Mouse (Mus musculus) 3T3-L1 (cell line): ENCODE results near the gene Ypel2.
"Not testable (repeated sequence)": the region's sequence is repeated elsewhere in the genome, so short reads cannot be mapped to it uniquely, and the experiment has no call there.

ENCODE experiments used
- DNase-seq: peaks from one replicate; pipeline ENCODE4 v3.0.0-alpha.2; 2015; ENCODE audit warnings: low read depth, low spot score

The Ypel2 gene

DNA sequence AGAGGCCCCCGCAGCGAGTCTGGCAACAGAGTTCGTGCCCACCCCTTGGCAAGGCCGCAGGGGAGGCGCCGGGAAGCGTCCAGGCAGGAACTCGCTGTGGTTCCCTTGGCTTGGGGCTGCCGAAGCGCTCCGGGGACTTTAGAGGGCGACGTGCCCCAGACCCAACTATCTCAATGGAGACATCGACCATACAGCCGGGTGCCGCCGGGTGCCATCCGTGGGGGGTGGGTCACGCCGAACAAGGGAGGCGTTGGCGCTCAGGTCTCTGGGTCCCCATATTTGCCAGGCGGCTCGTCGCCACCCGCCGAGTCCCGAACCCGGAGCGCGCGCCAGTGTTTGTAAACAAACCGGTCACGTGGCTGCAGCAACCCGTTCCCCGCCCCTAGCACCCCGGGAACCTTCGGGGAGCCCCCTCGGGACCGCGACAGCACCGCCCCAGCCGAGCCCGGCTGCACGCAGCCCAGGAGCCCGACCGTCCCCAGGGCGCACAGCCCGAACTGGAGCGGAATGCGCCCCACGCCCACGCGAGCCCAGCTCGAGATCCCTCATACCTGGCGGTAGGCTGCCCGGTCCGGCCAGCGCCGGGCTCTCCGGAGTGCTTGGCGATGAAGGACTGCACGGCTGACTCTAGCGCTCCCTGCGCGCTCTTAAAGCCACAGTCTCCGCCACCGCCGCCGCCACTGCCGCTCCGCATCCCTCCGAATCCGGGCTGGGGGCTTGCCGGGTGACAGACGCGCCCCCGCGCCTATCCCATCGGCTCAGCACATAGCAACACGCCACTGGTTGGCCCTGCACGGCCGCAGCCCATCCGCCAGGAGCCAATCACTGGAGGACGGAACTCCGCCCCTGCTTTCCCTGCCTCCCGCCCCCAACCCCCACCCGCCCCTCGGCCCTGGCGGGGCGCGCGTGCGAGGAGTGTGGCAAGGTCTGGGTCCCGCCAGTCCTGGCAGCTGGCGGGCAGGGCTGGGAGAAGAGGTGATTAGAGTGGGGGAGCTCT, at the start of gene Ypel2:
Gene Ypel2 (minus strand): TSS at position 667 of the 997 bp plus-strand sequence.
- peak; percentile 88 for DNase-seq

DNA sequence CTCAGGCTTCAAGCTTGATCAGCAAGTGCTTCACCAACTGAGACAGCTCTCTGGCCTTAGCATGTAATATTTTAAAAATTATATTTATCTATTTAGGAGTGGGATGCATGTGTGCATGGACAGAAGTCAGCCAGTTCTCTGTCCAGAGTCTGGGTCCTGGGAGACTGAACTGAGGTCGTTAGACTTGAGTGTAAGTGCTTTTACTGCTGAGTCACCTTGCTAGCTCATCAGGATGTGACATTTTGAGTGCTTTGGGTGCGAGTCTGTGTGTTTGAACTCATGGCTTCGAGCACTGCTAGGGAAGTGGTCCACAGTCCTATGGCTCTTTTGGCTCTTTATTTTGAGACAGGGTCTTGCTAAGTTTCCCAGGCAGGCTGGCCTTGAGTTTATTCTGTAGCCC, 49.5 kb upstream of the Ypel2 start:
- no peak for DNase-seq

DNA sequence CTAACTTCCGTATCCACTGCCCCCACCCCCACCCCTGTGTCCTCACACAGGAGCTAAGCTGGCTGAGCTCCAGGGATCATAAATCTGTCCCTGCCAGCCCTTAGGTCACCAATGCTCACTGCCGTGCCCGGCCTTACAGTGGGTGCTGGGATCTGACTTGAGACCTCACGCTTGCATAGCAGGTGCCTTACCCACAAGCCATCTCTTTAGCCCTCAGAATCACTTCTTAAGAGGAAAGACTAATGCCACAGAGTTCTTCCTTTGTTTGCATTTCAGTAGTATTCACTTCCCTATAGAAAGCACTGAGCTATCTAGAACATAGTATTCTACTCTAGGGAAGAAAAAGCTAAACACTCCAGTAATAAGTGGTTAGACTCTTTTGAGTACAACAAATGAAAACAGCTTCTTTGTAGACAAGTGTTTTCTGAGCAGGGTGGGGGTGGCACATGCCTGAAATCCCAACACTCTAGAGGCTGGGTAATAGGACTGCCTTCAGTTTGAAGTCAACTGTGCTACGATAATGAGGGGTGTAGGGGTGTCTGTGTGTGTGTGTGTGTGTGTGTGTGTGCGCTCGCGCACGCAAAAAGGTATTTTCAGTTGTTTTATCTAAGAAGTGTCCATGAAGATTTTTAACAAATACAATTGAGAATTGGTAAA, 45.9 kb upstream of the Ypel2 start:
- DNase-seq, result no peak

DNA sequence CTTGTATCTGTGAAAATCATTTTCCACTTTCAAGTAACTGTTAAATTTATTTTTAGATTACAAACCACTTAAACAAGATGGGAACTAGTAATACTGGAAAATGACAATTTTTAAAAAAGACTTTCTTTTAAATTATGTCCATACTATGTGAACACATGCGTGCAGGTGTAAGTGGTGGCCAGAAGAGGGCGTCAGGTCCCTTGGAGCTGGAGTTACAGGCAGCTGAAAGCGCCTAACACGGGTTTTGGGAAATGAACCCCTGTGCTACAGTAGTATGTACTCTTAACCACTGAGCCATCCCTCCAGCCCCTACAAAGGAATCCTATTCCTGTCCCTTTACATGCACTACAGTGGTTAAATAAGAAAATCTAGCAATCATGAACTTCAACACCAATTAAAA, 42.7 kb upstream of the Ypel2 start:
- DNase-seq, result no peak

DNA sequence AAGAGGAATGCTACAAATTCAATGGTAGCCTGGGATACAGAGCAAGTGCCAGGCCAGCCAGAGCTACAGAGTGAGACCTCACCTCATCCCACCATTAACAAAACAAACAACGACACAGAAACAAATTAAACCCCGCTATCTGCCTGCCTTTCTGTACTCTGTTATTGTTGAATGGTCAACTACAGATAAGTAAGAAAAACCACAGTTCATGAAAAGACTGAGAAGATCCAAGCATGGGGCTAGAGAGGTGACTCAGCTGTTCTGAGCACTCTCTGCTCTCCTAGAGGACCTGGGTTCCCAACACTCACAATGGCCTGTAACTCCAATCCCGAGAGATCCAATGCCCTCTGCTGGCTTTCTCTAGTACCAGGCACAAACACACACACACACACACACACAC, 34.7 kb upstream of the Ypel2 start:
- DNase-seq, result no peak

DNA sequence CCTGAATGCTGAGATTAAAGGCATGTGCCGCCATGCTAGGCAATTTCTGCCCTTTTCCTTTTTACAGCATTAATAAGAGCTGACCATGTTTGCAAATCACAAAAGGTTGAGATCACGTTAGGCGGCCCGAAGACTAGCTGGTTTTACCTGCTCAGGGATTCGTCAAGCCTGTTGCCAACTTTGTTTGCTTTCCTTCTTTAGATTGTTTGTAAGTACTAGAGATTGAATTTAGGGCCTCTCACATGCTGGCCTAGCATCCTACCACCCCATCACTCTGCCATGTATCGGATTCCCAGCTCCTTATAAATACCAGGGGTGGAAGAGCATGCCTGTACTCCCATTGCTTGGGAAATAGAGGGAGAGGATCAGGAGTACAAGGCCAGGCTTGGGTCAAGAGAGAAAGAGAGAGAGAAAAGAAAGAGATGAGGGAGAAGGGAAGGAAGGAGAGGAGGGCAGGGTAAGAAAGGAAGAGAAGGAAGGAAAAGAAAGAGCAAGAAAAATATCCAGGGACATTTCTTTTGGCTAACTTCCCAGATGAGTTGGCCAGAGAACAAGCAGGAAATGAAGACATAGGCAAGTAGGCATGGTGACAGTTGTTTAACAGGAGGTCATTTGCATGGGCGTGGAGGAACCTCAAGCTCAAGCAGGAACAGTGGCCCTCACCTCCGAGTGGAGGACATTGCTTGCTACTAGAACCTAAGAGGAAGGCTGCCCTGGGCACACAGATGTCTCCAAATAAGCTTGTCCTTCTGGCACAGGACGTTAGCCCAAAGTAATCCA, 32.8 kb upstream of the Ypel2 start:
- peak; percentile 72 for DNase-seq

DNA sequence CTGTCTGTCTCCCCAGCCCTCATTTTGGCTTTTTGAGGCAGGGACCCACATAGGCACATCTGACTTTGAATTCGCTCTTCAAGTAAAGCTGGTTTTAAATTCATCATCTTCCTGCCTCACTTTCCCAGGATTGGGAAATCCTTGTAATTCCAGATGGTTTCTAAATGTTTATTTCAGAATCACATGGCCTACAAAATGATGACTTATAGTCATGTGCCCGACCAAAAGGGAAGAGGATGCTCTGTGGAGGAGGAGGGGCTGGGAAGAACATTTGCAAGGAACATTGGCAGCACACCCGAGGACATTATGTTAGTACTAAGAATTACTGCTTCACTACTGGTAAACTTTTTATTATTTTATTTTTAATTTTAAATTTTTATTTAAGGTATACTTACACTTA, 31.8 kb upstream of the Ypel2 start:
- DNase-seq, result peak; percentile 86

DNA sequence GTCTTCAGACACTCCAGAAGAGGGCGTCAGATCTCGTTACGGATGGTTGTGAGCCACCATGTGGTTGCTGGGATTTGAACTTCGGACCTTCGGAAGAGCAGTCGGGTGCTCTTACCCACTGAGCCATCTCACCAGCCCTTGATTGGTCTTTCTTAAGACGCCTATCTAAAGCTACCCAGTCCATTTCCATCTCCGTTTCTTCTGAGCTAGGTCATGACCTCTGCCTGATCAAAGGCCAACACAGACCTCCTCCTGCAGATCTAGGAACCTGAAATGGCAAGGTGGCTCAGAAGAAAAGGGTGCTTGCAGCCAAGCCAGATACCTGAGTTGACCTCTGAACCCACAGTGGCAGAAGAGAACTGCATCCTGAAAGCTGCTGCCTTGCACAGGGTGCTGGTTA, 29.7 kb upstream of the Ypel2 start:
- not testable (repeated sequence) for DNase-seq

DNA sequence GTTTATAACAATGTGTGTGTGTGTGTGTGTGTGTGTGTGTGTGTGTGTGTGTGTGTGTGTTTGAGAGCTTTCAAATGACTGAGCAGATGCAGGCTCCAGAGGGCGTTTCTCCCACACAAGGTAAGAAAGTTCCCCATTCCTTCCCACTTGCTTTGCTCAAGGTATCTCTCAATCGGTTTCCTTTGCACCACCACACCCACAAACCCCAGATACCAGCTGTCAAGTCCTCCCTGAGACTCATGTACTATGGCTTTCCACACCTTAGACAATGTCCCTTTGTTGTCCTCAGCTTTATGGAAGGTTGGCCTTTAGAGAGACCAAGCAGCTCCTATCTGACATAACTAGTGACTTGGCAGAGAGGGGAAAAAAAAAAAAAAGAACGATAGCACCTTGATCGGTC, 29.3 kb upstream of the Ypel2 start:
- DNase-seq, result no peak

DNA sequence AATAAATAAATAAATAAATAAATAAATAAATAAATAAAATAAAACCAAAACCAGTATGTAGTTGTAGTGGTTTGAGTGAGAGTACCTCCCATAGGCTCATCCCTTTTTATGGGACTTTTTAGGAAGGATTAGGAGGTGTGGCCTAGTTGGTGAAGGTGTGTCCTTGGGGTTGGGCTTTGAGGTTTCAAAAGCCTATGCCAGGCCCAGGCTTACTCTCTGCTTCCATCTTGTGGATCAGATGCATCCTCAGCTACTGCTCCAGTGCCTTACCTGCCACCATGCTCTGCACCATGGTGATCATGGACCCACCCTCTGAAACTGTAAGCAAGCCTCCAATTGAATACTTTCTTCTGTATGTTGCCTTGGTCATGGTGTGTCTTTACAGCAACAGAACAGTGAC, 28.0 kb upstream of the Ypel2 start:
- no peak for DNase-seq

DNA sequence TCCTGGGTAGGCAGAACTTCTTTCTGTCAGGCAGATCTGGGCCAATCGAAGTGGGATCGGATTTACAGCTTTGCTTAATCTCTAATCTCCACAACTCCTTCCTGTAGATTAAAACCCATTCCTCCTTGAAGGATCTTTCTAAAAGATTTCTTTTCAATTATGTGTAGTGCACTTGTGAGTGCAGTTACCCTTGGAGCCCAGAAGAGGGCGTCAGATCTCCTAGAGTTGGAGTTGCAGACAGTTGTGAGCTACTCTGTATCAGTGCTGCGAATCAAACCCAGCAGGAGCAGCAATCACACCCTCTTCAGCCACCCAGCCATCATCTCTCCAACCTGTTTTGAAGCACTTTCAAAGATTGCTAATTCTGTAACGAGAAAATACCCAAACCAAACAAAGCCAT, 26.9 kb upstream of the Ypel2 start:
- no peak for DNase-seq

DNA sequence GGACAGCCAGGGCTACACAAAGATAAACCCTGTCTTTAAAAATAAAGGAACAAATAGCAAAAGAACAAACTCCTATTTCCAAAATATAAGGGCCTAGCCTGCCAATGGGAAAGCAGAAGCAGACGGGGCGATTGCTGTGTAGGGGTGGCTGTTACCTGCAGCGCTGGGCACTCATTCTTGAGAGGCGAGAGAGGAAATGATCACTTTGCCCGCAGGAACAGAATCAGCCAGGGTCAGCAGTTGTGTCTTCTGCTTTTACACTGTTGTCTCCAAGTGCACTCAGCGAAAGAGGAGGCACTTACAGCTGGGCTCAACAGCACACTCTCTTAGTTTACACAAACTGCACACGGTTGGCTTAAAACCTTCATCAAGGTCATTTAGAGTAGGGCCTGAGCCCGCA, 25.9 kb upstream of the Ypel2 start:
- DNase-seq, result no peak

DNA sequence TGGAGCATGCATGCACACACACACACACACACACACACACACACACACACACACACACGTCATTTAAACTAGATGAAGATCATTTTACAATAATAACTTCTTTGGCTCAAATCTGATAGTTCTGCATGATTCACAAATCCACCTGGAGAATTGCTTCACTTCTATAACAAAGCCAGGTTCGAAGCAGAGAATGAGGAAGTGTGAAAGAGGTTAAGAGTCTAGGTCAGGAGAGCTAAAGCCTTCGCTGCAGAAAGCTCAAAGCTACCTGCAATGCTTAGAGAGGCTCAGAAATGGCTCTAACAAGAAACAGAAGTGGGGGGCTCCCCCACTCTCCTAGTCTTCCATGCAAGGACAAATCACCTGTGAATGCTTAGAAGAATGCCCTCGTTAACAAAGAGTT, 24.6 kb upstream of the Ypel2 start:
- DNase-seq, result no peak

DNA sequence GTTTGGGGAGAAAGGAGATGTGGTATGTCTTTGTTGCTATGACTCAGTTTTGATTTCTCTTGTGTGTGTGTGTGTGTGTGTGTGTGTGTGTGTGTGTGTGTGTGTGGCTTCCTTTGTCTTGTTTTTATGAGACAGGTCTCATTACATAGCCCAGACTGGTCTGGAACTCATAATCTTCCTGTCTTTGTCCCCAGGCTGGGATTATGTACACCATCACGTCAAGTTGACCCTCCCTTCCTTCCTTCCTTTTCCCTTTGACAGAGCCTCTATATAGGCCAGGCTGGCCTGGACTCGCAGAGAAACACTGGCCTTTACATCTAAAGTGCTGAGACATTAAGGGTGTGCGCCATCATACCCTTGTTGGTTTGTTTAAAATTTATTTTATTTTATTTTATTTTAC, 22.2 kb upstream of the Ypel2 start:
- DNase-seq, result no peak

DNA sequence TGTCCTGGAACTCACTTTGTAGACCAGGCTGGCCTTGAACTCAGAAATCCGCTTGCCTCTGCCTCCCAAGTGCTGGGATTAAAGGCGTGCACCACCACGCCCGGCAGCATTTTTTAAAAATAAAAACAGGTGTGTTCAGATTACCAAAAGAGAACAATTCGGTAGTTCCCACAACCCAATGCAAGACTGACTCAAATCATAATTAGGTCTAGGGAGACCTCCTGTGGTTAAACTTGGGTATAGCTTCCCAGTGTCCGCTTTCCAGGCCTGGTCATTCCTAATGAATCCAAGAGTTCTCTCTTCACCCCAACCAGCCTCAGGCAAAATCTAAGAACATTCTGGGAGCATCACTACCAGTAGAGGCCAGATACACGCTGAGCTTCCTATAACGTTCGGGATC, 17.0 kb upstream of the Ypel2 start:
- peak; percentile 92 for DNase-seq

DNA sequence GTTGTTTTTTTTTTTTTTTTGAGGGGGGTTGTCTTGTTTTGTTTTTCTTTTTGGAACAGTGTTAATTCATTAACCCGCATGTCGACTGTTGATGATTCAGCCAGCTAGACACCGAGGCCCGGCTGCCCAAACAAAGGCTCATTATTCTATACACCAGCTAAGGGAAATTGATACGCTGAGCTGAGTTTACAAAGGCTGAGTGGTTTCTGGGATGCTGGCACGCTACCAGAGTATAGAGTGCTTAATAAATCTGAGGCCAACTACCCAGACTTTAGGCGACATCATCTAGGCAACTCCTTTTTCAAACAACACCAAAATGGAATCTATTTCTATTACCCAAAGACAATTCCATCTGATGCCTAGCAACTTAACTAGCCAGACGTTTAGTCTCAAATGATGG, 13.9 kb upstream of the Ypel2 start:
- peak; percentile 85 for DNase-seq

DNA sequence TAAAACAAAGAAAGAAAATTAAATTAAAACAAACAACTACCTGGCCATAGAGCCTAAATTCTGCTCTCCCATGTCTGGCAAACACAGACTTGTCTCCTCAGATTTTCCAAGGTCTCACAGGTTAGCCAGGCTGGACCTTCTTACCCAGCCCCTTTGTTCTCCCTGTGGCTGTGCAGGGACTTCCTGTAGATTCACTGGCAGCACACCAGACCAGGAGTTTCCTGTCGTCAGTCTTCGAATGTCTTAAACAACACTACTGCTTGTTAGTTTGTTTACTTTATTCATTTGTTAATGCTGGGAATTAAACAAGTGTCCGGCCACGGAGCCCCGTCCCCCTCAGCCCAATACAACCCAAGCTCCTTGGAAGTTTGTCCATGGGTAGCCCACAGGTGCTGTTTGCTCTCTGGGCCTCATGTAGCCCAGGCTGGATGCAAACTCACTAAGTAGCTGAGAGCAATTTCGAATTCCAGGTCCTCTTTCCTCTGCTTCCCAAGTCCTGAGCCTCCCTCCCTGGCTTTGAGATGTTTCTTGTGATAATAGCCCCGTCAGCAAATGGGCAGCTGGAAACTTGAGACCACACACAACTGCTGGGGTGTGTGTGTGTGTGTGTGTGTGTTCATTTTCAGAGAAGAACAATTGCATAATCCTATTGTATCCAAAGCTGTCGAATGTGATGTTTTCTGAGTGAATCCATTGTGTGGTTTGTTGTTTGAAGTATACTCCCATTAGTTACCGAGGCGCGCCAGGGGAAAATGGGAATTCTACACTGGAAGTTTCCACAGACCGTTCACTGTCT, 11.7 kb upstream of the Ypel2 start:
- DNase-seq, result no peak

DNA sequence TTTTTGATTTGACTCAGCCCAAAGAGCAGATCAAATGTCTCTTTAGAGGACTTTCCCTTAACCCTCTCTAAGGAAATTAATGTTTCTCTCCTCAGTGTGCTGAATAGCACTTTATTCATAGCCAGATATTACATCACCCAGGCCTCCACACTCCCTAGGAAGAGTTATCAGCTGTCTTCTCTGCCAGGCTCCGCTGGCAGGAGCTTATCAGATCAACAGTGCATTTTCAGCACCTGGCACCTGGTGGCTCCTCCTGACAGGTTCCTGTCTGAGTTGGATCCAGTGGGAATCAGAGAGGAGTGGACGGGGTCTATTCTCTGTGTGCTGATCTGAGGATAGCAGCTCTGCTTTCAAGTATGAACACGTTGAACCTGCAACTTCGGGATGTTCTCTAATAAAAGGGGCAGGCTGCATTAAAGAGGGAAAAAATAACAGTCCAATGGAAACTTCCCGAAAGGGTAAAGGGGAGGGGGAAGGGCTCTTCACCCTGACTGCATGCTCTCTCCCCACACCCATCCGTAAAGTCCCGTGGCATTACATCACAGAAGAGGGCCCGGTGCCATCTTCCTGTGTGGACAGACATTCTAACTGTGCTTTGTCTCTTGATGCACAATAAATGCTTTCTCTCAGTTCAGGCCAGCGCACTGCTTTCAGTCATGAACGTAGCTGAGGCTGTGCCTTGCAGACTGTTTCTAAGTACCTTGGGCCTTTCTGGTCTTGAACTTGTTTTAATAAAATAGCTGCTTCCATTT, 8.7 kb upstream of the Ypel2 start:
- no peak for DNase-seq

DNA sequence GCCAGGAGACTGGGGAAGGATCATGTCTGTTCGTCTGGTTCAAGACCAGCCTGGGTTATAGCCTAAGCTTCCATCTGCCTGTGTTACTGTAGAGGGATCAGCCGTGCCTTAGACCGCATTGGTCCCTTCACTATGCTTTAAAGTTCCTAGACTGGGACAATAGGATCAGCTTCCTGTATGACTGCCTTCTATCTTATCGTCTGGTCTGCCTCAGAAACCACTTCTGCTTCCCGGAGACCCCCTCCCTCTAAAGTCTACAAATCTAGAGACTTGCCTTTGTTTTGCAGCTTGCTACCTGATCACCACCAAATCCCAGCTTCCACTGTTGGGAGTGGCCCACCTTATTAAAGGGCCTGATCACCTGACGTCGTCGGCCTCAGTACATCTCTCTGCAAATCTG, 7.7 kb upstream of the Ypel2 start:
- no peak for DNase-seq

DNA sequence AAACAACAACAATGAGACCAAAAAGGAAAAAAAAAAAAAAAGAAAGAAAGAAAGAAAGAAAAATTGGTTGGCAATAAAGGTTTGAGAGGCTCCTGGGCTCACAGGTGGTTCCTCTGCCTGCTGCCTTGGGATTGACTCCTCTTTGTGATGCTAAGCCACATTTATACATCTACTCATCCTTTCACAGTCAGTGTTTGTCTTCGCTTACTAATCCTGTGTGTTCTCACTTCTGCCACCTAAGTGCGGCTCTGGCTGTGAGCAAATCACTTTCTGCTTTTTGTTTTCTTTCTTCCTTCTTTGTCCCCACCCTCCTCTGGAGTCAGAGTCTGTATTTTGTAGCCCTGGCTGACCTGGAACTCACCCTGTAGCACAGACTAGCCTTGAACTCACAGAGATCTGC, 2.8 kb upstream of the Ypel2 start:
- no peak for DNase-seq
